Mouse (Mus musculus) left cerebral cortex, postnatal 14 days (tissue): ENCODE results near the gene Agpat2. TPM values are rescaled to one million over a fixed set of nuclear protein-coding genes. Genes with fewer than 3 reads are reported as not detected.

Experiments used
- DNase-seq, 2 experiments: peaks; one replicate each; pipeline ENCODE4 v3.0.0; 2021 to 2022; ENCODE audit warnings: low spot score in 2 of 2, mixed read lengths in 1 of 2
- intact Hi-C: fragments of 180-260 bp; cut with DNase I; formaldehyde crosslinking; loops from one replicate; pipeline ENCODE4 v1.15.1; 2025
- total RNA-seq, 2 experiments: library from RNA; stranded (reverse); gene quantifications; 2 replicates each; pipeline ENCODE4 v1.2.3; 2021

Agpat2 gene
- total RNA-seq, 2 experiments from 2014 or later, result 0.72 to 1.3 TPM

GRCm38 (mm10) chr2:26582741-26583140 lies 21.5 kb downstream of the Agpat2 start:
- DNase-seq, result no peak
- intact Hi-C loops, result no loop called here

GRCm38 (mm10) chr2:26582203-26582602 lies 22.0 kb downstream of the Agpat2 start:
- intact Hi-C loops, result no loop called here
- no peak for DNase-seq

GRCm38 (mm10) chr2:26580751-26581150 lies 23.5 kb downstream of the Agpat2 start:
- intact Hi-C loops, result no loop called here
- no peak for DNase-seq

- no peak for DNase-seq
Measured at GRCm38 (mm10) chr2:26579714-26580113, 24.5 kb downstream of the Agpat2 start, which contains the start of gene Egfl7. TSS of gene Egfl7 (plus strand) at chr2:26580014.

GRCm38 (mm10) chr2:26578369-26578768 lies 25.8 kb downstream of the Agpat2 start:
- intact Hi-C loops, result no loop called here
- no peak for DNase-seq

More at GRCm38 (mm10) chr2:26579714-26580113, 24.5 kb downstream of the Agpat2 start, which contains the start of gene Egfl7:
- intact Hi-C loops, result no loop called here

- intact Hi-C loops, result no loop called here
Measured at GRCm38 (mm10) chr2:26576462-26576861, 27.8 kb downstream of the Agpat2 start.

GRCm38 (mm10) chr2:26575865-26576264 lies 28.4 kb downstream of the Agpat2 start:
- intact Hi-C loops, result no loop called here
- no peak for DNase-seq

More at GRCm38 (mm10) chr2:26576462-26576861, 27.8 kb downstream of the Agpat2 start:
- DNase-seq, result no peak

GRCm38 (mm10) chr2:26575378-26575777 lies 28.8 kb downstream of the Agpat2 start:
- DNase-seq, result no peak
- intact Hi-C loops, result no loop called here

GRCm38 (mm10) chr2:26574862-26575261 lies 29.4 kb downstream of the Agpat2 start:
- no peak for DNase-seq
- intact Hi-C loops, result no loop called here

GRCm38 (mm10) chr2:26573807-26574206 lies 30.4 kb downstream of the Agpat2 start:
- intact Hi-C loops, result no loop called here
- no peak for DNase-seq

- intact Hi-C loops, result no loop called here
- DNase-seq, result peak; percentile 42 to 67
Measured at GRCm38 (mm10) chr2:26573396-26573795, 30.8 kb downstream of the Agpat2 start.

- no peak for DNase-seq
- intact Hi-C loops, result no loop called here
Measured at GRCm38 (mm10) chr2:26571826-26572225, 32.4 kb downstream of the Agpat2 start.

- DNase-seq, result no peak
- intact Hi-C loops, result no loop called here
Measured at GRCm38 (mm10) chr2:26571400-26571799, 32.8 kb downstream of the Agpat2 start.

GRCm38 (mm10) chr2:26570034-26570433 lies 34.2 kb downstream of the Agpat2 start:
- peak; percentile 61 to 69 for DNase-seq

GRCm38 (mm10) chr2:26566221-26566620 lies 38.0 kb downstream of the Agpat2 start:
- peak; percentile 39 to 43 for DNase-seq

More at GRCm38 (mm10) chr2:26570034-26570433, 34.2 kb downstream of the Agpat2 start:
- intact Hi-C loops, result no loop called here

GRCm38 (mm10) chr2:26561351-26562016 lies 42.7 kb downstream of the Agpat2 start:
- intact Hi-C loops, result loop anchor here (2.0 to 10.0 kb wide), 2 partner anchors 113 to 237 kb away; no protein-coding TSS in a partner anchor
- no peak for DNase-seq

More at GRCm38 (mm10) chr2:26566221-26566620, 38.0 kb downstream of the Agpat2 start:
- intact Hi-C loops, result loop anchor here (10.0 kb wide), 1 partner anchor 241 kb away; no protein-coding TSS in a partner anchor

GRCm38 (mm10) chr2:26560506-26560905 lies 43.7 kb downstream of the Agpat2 start:
- intact Hi-C loops, result loop anchor here (2.0 to 10.0 kb wide), 2 partner anchors 112 to 236 kb away; no protein-coding TSS in a partner anchor
- DNase-seq, result no peak

GRCm38 (mm10) chr2:26556535-26556993 lies 47.7 kb downstream of the Agpat2 start:
- no peak for DNase-seq
- intact Hi-C loops, result no loop called here

GRCm38 (mm10) chr2:26555076-26555475 lies 49.1 kb downstream of the Agpat2 start:
- peak; percentile 57 to 60 for DNase-seq
- intact Hi-C loops, result no loop called here

GRCm38 (mm10) chr2:26553904-26554303 lies 50.3 kb downstream of the Agpat2 start:
- no peak for DNase-seq
- intact Hi-C loops, result no loop called here

GRCm38 (mm10) chr2:26552066-26552465 lies 52.2 kb downstream of the Agpat2 start:
- DNase-seq, result no peak
- intact Hi-C loops, result no loop called here
